Mouse (Mus musculus) embryonic facial prominence, embryonic 15.5 days (tissue): Measurements from ENCODE around the gene Dbx1. TPM values are rescaled to one million over a fixed set of nuclear protein-coding genes. Genes with fewer than 3 reads are reported as not detected.

Experiments used
- ATAC-seq: fragments of 200-750 bp; cut with Nextera tagmentation; 2 replicates; pipeline ENCODE4 v1.8.0; 2017; ENCODE audit warnings: low read depth, moderate TSS enrichment; ENCODE audit not compliant: insufficient number of reproducible peaks, low FRiP score, low TSS enrichment
- H3K27ac ChIP-seq: fragments of 300-500 bp; sonication (generic); replicated peaks from 2 replicates; pipeline ENCODE4 v1.5.1; 2015; ENCODE audit warnings: mild to moderate bottlenecking, inconsistent platforms
- H3K27me3 ChIP-seq: fragments of 300-500 bp; sonication (generic); 2 replicates; pipeline ENCODE4 v1.6.1; 2015; ENCODE audit warnings: inconsistent platforms
- H3K36me3 ChIP-seq: fragments of 300-500 bp; sonication (generic); 2 replicates; pipeline ENCODE4 v1.6.1; 2015; ENCODE audit warnings: mild to moderate bottlenecking, inconsistent platforms
- H3K4me1 ChIP-seq: fragments of 300-500 bp; sonication (generic); 2 replicates; pipeline ENCODE4 v1.6.1; 2015; ENCODE audit warnings: inconsistent platforms
- H3K4me2 ChIP-seq: fragments of 300-500 bp; sonication (generic); replicated peaks from 2 replicates; pipeline ENCODE4 v1.6.1; 2015; ENCODE audit warnings: mild to moderate bottlenecking, inconsistent platforms
- H3K4me3 ChIP-seq: fragments of 300-500 bp; sonication (generic); replicated peaks from 2 replicates; pipeline ENCODE4 v1.5.1; 2015; ENCODE audit warnings: mild to moderate bottlenecking, inconsistent platforms
- H3K9ac ChIP-seq: fragments of 300-500 bp; sonication (generic); 2 replicates; pipeline ENCODE4 v1.6.1; 2015; ENCODE audit warnings: inconsistent platforms
- H3K9me3 ChIP-seq: fragments of 300-500 bp; sonication (generic); replicated peaks from 2 replicates; pipeline ENCODE4 v1.6.1; 2016; ENCODE audit warnings: inconsistent platforms
- WGBS: fragments of 180-500 bp; shearing (Covaris S2); methylation state at CpG from one replicate; pipeline ENCODE4 v1.1.7; 2015; 5-methylcytosine and 5-hydroxymethylcytosine counted together
- polyA plus RNA-seq: library from polyadenylated mRNA; unstranded; fragments of >200 nt; fragmentation: Nextera tagmentation; extraction: Ambion mirVana; gene quantifications from 2 replicates; pipeline ENCODE4 v1.2.1, GENCODE M21; 2015

Dbx1 gene
- polyA plus RNA-seq, 1 experiment from 2014 or later, result 1.7 TPM

DNA sequence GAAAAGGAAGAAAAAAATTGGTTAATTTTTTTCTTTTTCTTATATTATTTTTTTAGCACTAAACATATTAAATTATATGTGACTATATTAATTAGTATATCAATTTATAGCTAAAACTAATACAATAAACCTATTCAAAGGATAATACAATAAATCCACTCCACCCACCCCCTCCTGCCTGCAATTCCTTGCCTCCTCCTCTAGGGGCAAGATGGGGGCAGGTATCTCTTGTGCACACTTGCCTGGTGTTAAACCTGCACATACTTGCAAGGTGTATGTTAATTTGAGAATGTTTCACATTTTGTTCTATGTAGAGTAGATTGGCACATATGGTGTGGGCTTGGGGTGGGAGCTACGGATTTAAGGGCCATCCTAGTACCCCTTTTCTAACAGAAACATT is 16.5 kb downstream of the Dbx1 start:
- H3K9me3 ChIP-seq, result no peaks in the 10 kb centered on the region
- no peak for ATAC-seq
- H3K4me3 ChIP-seq, result no peak overlapping the region
- H3K4me2 ChIP-seq, result no peak overlapping the region
- H3K4me1 ChIP-seq, result 0 out of 2 replicates have a peak, but pooled peaks cover 3% of the 10 kb centered on the region
- H3K27me3 ChIP-seq, result peaks cover 23% of the 10 kb centered on the region
- WGBS, result 80% methylated on average over 1 of the region's 1 CpGs
- H3K9ac ChIP-seq, result no peak overlapping the region
- no peak overlapping the region for H3K27ac ChIP-seq
- no peaks in the 10 kb centered on the region for H3K36me3 ChIP-seq

DNA sequence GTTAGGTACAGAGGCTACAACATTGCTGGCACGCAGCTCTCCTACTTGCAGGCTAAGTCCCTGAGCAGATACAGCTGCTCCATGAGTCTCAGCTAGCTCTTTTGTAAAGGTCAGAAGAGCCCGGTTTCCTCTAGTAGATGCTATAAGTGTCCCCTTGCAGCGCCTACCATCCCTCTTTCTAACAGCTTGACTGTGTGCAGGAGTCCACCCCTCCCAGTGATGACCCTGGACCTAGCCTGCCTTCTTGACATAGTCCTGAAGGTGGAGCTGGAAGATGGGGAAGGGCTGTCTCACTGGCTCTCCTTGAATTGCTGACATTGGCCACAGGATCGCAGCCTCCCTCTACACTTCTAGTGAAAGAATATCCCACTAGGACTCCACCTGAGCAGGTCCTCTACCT is 19.6 kb downstream of the Dbx1 start:
- no peak overlapping the region for H3K27ac ChIP-seq
- 0 out of 2 replicates have a peak, but pooled peaks cover 3% of the 10 kb centered on the region for H3K4me1 ChIP-seq
- H3K27me3 ChIP-seq, result peaks cover 18% of the 10 kb centered on the region
- H3K36me3 ChIP-seq, result no peaks in the 10 kb centered on the region
- WGBS, result 79% methylated on average over 4 of the region's 4 CpGs
- ATAC-seq, result peak; percentile 9; the same call in 1 of the 2 replicates
- no peak overlapping the region for H3K4me2 ChIP-seq
- no peaks in the 10 kb centered on the region for H3K9me3 ChIP-seq
- H3K9ac ChIP-seq, result no peak overlapping the region
- no peak overlapping the region for H3K4me3 ChIP-seq

DNA sequence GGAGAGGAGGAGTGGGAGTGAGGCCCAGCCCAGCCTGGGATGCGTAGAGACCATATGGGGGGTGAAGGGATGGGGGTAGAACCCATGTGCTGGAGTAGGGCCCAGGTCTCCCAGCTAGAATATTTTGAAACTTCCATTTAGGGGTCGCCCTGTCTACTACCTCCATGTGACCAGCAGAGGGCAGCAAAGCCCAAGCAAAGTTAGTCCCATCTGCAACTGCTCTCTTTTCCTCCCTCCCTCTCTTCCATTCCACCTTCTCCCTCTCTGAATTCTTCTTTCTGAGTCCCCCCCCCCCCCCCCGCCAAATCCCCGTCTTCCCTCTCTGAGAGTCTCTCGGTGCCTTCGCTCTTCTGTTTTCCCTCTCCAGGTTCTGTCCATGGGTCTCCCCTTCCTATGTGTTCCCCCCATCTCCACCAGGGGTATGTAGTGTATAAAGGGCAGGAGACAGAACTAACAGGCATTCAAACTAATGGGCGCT is 20.4 kb downstream of the Dbx1 start:
- ATAC-seq, result no peak
- WGBS, result 7% methylated on average over 6 of the region's 7 CpGs

DNA sequence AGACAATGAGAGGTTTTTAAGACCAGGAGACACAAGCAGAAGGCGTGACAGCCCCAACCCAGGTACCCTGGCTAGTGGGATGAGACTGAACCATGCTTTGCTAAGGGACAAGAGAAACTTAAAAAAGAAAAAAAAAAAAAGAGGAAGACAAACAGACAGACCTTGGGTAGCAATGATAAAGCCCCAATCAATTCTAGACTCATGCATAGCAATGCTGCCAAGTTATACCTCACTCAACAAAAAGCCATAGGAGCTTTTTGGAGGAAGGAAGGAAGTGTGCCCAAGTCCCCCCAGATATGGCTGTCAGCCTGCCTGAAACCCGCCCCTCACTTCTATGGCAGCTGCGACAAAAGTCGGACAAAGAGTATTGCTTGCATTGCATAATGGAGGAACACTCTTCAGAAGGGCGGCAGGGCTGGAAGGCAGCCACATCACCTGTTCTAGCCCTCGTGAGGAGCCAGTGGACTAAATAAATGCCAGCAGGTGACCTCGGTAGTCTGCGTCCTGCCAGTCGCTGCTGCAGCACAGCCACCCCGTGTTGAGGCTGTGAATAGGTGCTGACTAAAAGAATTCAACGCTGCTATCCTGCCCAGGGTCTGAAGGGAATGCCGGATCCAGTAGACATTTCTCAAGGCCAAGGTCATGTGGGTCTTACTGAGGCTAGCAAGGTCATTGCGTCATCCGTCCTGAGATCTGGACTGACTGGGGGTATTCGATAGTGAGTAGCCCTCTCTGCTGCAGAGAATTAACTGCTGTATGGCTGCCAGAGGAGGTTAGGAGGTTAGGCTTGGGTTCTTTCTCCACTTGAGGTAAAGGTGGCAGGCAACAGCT is 31.5 kb downstream of the Dbx1 start:
- 89% methylated on average over 15 of the region's 15 CpGs for WGBS
- no peak overlapping the region for H3K4me3 ChIP-seq
- peaks cover 43% of the 10 kb centered on the region for H3K36me3 ChIP-seq
- no peak overlapping the region for H3K4me2 ChIP-seq
- no peak for ATAC-seq
- no peaks in the 10 kb centered on the region for H3K9me3 ChIP-seq
- no peak overlapping the region for H3K27ac ChIP-seq
- no peak overlapping the region for H3K9ac ChIP-seq
- H3K27me3 ChIP-seq, result no peaks in the 10 kb centered on the region
- no peaks in the 10 kb centered on the region for H3K4me1 ChIP-seq

More for the DNA sequence above, 20.4 kb downstream of the Dbx1 start:
- H3K27ac ChIP-seq, result no peak overlapping the region
- H3K4me3 ChIP-seq, result no peak overlapping the region
- peaks cover 18% of the 10 kb centered on the region for H3K27me3 ChIP-seq
- H3K9me3 ChIP-seq, result no peaks in the 10 kb centered on the region
- peak overlapping the region; percentile 37 for H3K4me2 ChIP-seq
- no peak overlapping the region for H3K9ac ChIP-seq
- no peaks in the 10 kb centered on the region for H3K36me3 ChIP-seq
- H3K4me1 ChIP-seq, result 0 out of 2 replicates have a peak, but pooled peaks cover 3% of the 10 kb centered on the region

DNA sequence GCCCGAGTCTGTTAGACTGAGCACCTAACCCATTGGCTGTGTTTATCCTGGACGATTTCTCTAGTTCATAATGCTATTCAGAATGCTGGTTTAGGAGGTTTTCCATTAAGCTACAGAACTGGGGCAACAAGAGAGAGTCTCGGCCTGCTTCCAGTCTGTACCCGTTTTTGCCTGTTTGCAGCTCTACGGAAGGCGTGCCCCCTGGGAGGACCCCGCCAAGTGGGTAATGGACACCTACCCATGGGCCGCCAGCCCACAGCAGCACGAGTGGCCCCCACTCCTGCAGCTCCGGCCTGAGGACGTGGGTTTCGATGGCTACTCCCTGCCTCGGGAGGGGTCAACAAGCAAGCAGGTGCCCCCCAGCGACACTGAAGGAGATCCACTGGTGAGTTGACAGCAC is 32.4 kb downstream of the Dbx1 start:
- Histone ChIP-seq H3K27ac (no peak overlapping the region), H3K4me1 (no peaks in the 10 kb centered on the region), H3K4me3 (no peak overlapping the region), H3K4me2 (no peak overlapping the region), H3K27me3 (no peaks in the 10 kb centered on the region), H3K9me3 (no peaks in the 10 kb centered on the region), H3K9ac (no peak overlapping the region), H3K36me3 (peaks cover 48% of the 10 kb centered on the region)
- WGBS, result 86% methylated on average over 14 of the region's 14 CpGs
- ATAC-seq, result no peak

DNA sequence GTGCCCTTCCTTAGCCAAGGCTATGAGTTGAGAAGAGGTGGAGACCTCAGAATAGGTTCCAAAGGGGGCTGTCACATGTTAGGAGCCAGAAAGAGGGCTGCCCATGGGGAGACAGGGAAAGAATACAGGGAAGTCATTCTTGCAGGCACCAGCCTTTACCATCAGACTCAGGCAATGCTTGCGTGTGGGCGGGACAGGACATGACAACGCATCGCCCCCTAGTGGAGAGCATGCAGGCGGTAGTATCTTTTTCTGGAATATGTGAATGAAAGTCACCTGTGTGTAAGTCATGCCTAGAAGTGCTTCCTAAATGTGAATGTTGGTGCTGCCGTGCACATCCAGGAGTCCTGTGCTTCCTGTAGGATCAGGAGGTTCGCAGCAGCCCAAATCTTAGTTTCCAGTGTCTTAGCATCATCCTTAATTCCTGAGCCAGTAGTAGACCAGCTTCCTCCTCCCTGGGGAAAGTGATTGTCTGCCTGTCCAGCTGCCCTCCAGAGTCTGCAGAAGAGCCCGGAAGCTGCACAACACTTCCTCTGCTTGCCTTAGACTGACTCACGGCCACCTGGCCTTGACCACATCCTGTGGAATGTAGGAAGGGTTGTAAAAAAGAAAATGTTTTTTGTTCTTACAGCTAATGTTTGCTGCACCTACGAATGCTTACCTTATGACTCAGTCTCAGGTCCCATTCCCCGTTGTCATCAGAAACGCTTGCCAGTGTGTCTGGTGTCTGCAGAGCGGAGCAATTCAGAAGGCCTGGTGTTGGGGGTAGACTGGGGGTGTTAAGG is 35.3 kb downstream of the Dbx1 start:
- H3K4me2 ChIP-seq, result no peak overlapping the region
- no peaks in the 10 kb centered on the region for H3K4me1 ChIP-seq
- no peak overlapping the region for H3K9ac ChIP-seq
- WGBS, result 49% methylated on average over 13 of the region's 13 CpGs
- ATAC-seq, result no peak
- no peaks in the 10 kb centered on the region for H3K27me3 ChIP-seq
- H3K9me3 ChIP-seq, result no peaks in the 10 kb centered on the region
- no peak overlapping the region for H3K27ac ChIP-seq
- H3K4me3 ChIP-seq, result no peak overlapping the region
- H3K36me3 ChIP-seq, result peaks cover 72% of the 10 kb centered on the region

DNA sequence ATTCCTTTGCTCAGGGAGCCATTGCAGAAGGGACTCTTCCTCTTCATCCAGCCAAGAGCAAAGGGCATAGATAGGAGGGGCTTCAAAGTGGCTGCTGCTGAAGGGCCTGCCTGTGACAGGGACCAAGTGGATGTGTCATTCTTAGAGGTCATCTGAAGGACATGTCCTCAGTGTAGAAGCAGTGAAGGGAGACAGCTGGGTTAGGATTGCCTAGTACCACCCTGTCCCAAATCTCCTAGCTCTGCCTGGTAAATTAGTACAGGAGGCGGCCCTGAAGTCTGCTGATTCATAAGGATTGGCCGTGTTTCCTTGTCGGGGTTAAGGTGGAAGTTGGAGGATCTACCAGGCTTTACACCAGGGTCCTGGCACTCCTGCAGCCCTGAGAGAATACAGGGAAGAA is 36.7 kb downstream of the Dbx1 start:
- no peak overlapping the region for H3K27ac ChIP-seq
- H3K36me3 ChIP-seq, result peaks cover 74% of the 10 kb centered on the region
- no peak for ATAC-seq
- H3K4me1 ChIP-seq, result no peaks in the 10 kb centered on the region
- H3K4me3 ChIP-seq, result no peak overlapping the region
- H3K9ac ChIP-seq, result no peak overlapping the region
- no peaks in the 10 kb centered on the region for H3K27me3 ChIP-seq
- H3K4me2 ChIP-seq, result no peak overlapping the region
- 80% methylated on average over 3 of the region's 3 CpGs for WGBS
- H3K9me3 ChIP-seq, result no peaks in the 10 kb centered on the region

DNA sequence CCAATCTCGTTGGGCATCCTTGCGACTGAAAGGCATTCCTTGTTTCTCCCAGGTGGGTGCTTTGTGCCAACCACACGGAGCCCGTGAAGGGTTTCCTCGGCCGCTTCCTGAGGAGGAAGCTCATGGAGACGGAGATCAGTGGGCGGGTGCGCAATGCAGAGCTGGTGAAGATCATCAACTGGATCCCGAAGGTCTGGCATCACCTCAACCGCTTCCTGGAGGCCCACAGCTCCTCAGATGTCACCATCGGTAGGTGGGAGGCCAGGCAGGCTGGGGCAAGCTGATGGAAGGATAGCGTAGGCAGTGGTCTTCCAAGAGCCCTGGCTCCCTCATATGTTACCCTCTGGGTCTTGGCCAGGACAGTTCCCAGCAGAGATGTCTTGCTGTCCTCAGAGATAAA is 38.4 kb downstream of the Dbx1 start:
- no peak overlapping the region for H3K9ac ChIP-seq
- H3K36me3 ChIP-seq, result peaks cover 80% of the 10 kb centered on the region
- no peak overlapping the region for H3K4me2 ChIP-seq
- no peak overlapping the region for H3K27ac ChIP-seq
- 89% methylated on average over 13 of the region's 13 CpGs for WGBS
- H3K4me3 ChIP-seq, result no peak overlapping the region
- ATAC-seq, result no peak
- no peaks in the 10 kb centered on the region for H3K9me3 ChIP-seq
- H3K27me3 ChIP-seq, result no peaks in the 10 kb centered on the region
- H3K4me1 ChIP-seq, result no peaks in the 10 kb centered on the region

DNA sequence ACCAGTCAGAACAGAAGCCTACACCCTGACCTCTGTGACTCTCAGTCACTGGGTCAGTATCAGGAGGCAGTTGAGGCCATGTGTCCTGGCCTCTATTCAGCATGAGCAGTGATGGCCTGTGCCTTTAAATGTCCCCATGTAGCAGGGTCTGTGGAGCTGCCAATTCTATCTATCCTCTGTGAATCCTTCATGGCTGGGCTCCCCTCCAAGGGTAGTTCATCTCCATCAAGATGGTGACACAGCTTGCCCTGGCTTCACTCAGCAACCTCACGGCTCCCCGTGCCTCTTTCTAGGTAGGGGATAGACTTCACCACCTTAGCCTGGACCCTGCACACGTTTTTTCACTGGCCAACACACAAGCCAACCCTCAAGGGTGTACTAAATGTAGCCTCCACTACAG is 38.9 kb downstream of the Dbx1 start:
- Histone ChIP-seq H3K27ac (no peak overlapping the region), H3K9me3 (no peaks in the 10 kb centered on the region), H3K4me3 (no peak overlapping the region), H3K36me3 (peaks cover 80% of the 10 kb centered on the region), H3K4me1 (no peaks in the 10 kb centered on the region), H3K9ac (no peak overlapping the region), H3K27me3 (no peaks in the 10 kb centered on the region), H3K4me2 (no peak overlapping the region)
- 86% methylated on average over 3 of the region's 3 CpGs for WGBS
- no peak for ATAC-seq

DNA sequence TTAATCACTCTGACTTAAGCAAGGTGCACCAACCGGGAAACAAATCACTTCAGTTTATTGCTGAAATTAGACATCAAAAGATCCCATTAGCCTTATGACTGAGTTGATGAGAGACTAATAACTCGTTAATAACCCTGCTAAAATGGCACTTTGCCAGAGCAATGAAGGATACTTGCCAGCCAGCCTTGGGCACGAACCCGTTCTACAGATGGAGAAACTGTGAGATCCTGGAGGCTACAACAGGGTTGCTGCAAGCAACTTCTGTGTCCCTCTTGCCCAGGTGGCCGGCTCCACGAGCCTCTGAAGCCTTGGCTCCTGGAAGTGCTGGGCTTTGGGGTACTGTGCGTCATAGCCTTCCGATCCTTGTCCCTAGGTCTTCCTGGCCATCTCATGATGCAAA is 47.0 kb downstream of the Dbx1 start:
- Histone ChIP-seq H3K4me1 (peaks cover 8% of the 10 kb centered on the region; the same call in 1 of the 2 replicates), H3K4me3 (no peak overlapping the region), H3K9ac (no peak overlapping the region), H3K27ac (no peak overlapping the region), H3K9me3 (no peaks in the 10 kb centered on the region), H3K4me2 (no peak overlapping the region), H3K27me3 (no peaks in the 10 kb centered on the region), H3K36me3 (peaks cover 69% of the 10 kb centered on the region)
- no peak for ATAC-seq
- 86% methylated on average over 8 of the region's 8 CpGs for WGBS

DNA sequence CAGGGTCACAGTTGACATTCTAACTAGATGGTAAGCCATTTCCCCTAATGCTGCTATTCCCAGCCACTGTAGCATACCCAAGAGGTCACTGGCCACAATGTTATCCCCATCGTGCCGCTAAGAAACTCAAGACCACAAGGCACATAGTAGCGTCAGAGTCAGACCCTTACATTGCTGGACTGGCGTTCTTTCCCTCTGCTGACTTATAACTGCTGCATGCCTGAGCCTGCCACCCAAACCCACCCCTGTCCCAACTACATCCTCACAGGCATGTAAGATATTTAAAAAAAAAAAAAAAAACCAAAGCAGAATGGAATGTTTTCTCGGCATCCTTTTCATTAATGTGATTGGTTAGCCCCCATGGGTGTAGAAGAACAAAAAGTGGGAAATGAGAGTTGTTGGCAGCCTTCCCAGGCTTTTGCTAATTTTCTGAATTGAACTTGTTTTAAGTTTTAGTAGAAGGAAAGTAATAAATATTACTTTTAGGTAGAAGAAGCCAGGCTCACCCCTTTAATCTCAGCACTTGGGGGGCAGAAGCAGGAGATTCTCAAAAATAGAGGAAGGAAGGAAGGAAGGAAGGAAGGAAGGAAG is 50.0 kb downstream of the Dbx1 start:
- WGBS, result 43% methylated on average over 5 of the region's 5 CpGs
- Histone ChIP-seq H3K9me3 (no peaks in the 10 kb centered on the region), H3K4me1 (peaks cover 8% of the 10 kb centered on the region; the same call in 1 of the 2 replicates), H3K36me3 (peaks cover 64% of the 10 kb centered on the region), H3K4me2 (no peak overlapping the region), H3K9ac (no peak overlapping the region), H3K4me3 (no peak overlapping the region), H3K27me3 (no peaks in the 10 kb centered on the region), H3K27ac (0 out of 2 replicates have a peak overlapping the region, but pooled peaks have one; percentile 28)
- no peak for ATAC-seq
